7 mouse cellular contexts compared by ENCODE assay signal in the genomic region with DNA sequence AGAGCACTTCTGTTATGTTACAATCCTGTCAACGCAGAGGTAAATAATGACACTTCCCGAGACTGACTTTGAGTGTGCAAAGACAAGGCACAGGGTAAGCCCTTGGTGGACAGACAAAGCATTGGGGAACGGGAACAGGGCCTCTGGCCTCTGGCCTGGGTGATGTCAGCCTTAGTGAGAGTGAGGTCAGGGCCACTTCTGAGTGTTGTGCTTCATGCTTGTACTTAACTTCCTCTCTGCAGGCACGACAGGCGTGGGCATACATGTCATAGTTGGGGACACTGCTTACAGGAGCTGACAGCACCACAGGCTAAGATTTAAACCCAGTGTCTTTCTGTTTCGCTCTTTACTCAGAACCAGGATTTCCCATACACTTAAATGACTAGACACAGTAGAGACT. TPM values are rescaled to one million over a fixed set of nuclear protein-coding genes. Genes with fewer than 3 reads are reported as not detected.
DNase-seq lines count a peak whose midpoint lies in the region; ATAC-seq and TF ChIP-seq lines count a peak whose summit lies in the region.

No protein-coding gene starts in this region.

- H3K27me3 ChIP-seq in heart, embryonic 14.5 days (ENCODE audit: control insufficient read depth, insufficient read depth, low read length) = no peaks in the 10 kb centered on the region

- WGBS in heart, embryonic 14.5 days = 15% methylated on average over 6 of the region's 6 CpGs
- WGBS in lung, adult 2 months = 10% methylated on average over 6 of the region's 6 CpGs

- H3K36me3 ChIP-seq in heart, embryonic 14.5 days (ENCODE audit: control insufficient read depth, insufficient read depth, low read length) = peaks cover 16% of the 10 kb centered on the region

- H3K9ac ChIP-seq in heart, embryonic 14.5 days (ENCODE audit: low read length) = 0 out of 2 replicates have a peak overlapping the region, but pooled peaks have one; percentile 44

- no peaks in the 10 kb centered on the region for H3K9me3 ChIP-seq in heart, embryonic 14.5 days (ENCODE audit: control insufficient read depth, low read length)

- peaks cover 55 to 96% of the 10 kb centered on the region in 2 experiments for H3K4me1 ChIP-seq in heart, embryonic 14.5 days (ENCODE audit: control insufficient read depth in 2 of 2, insufficient read depth in 2 of 2, low read length in 2 of 2)
- H3K4me1 ChIP-seq in lung, adult 2 months (ENCODE audit: control insufficient read depth, insufficient read depth, low read length) = peaks cover 59% of the 10 kb centered on the region

- no peak for ATAC-seq in heart, embryonic 14.5 days (ENCODE audit: insufficient number of reproducible peaks, insufficient read depth, low FRiP score, low read depth)
- ATAC-seq in neutrophil, adult 5-6 weeks (ENCODE audit: extremely low read depth, insufficient number of reproducible peaks, low FRiP score, poor library complexity, severe bottlenecking) = peak; percentile 49; the same call in 1 of the 2 replicates

- TF ChIP-seq POLR2A in lung, adult 2 months (IDR thresholded peaks at IDR 0.05; ENCODE audit: borderline replicate concordance, extremely low read depth, low read depth, low read length) = no peak

- DNase-seq in CD4-positive, CD25-positive, alpha-beta regulatory T cell, adult 2 months (ENCODE audit: low read depth, low spot score) = peak; percentile 43
- peak; percentile 52 for DNase-seq in adrenal gland, postnatal 10 days
- DNase-seq in lung, adult 2 months = peak; percentile 40
- no peak for DNase-seq in urinary bladder, postnatal 25 days (ENCODE audit: low spot score)
- DNase-seq in testis, postnatal 10 days (ENCODE audit: low spot score) = no peak

- H3K4me3 ChIP-seq in heart, embryonic 14.5 days (ENCODE audit: control insufficient read depth in 1 of 2, insufficient read depth in 1 of 2, low read depth in 1 of 2, low read length in 2 of 2) = no peak overlapping the region
- H3K4me3 ChIP-seq in lung, adult 2 months (replicated peaks; ENCODE audit: extremely low read depth, low read depth, low read length) = no peak overlapping the region

- peak overlapping the region; percentile 80 to 83 for H3K27ac ChIP-seq in heart, embryonic 14.5 days (replicated peaks in 1 of 2; ENCODE audit: control insufficient read depth in 1 of 2, insufficient read depth in 1 of 2, low read depth in 2 of 2, low read length in 2 of 2)

- TF ChIP-seq CTCF in lung, adult 2 months (IDR thresholded peaks at IDR 0.05; ENCODE audit: insufficient read depth, low read length) = no peak

- peak overlapping the region; percentile 46 for H3K4me2 ChIP-seq in heart, embryonic 14.5 days (ENCODE audit: low read length)

RNA-seq across cellular contexts. Expression of a gene that starts 21.7 kb away (rescaled TPM):
- under 1 TPM; 0.12 TPM for total RNA-seq in adrenal gland, postnatal 10 days (2021)
- polyA plus RNA-seq in heart, embryonic 14.5 days (2014; fragmentation: Nextera tagmentation; extraction: Ambion mirVana) = 0.12 and 0.13 TPM in 2 replicates
- polyA plus RNA-seq in lung, adult 2 months (2012; rRNA removed) = 0.34 and 0.58 TPM in 2 replicates
- total RNA-seq in neutrophil, adult 5-6 weeks (2017) = 0.25 and 0.81 TPM in 2 replicates

Comparison
In these comparisons a context has a peak if more than half of its experiments do, and no peak if none do; other contexts are left out.
1. DNase-seq: peak in CD4-positive, CD25-positive, alpha-beta regulatory T cell, adult 2 months (single experiment), adrenal gland, postnatal 10 days (single experiment) and lung, adult 2 months (single experiment); none in urinary bladder, postnatal 25 days (single experiment) and testis, postnatal 10 days (single experiment).